Mouse (Mus musculus): ENCODE data around the gene Nol10. TPM values are rescaled to one million over a fixed set of nuclear protein-coding genes. Genes with fewer than 3 reads are reported as not detected.

Nol10 gene
- polyA plus RNA-seq, 1 experiment from 2014 or later, result 8.2 TPM

GRCm38 (mm10) chr12:17406825-17407224 is 58.6 kb downstream of the Nol10 start:
- Histone ChIP-seq H3K4me2 (replicated peaks; ENCODE audit: low read depth) (no peak overlapping the region), H3K9ac (ENCODE audit: low read length) (no peak overlapping the region), H3K27me3 (ENCODE audit: control insufficient read depth, insufficient read depth, low read length) (no peaks in the 10 kb centered on the region), H3K27ac (replicated peaks) (no peak overlapping the region), H3K36me3 (ENCODE audit: control insufficient read depth, insufficient read depth, low read length) (peaks cover 9% of the 10 kb centered on the region), H3K9me3 (ENCODE audit: control insufficient read depth, low read length) (no peaks in the 10 kb centered on the region), H3K4me3 (ENCODE audit: low read depth, low read length) (no peak overlapping the region), H3K4me1 (replicated peaks; ENCODE audit: control insufficient read depth, insufficient read depth) (no peaks in the 10 kb centered on the region)
- no peak for TF ChIP-seq EP300 (optimal IDR thresholded peaks at IDR 0.05)
- no peak for TF ChIP-seq CTCF (IDR thresholded peaks at IDR 0.05; ENCODE audit: low read depth)
- ATAC-seq (ENCODE audit: low FRiP score, low TSS enrichment) (no peak), DNase-seq (ENCODE audit: low spot score) (no peak)
- WGBS, result 96% methylated on average over 4 of the region's 4 CpGs

DNA sequence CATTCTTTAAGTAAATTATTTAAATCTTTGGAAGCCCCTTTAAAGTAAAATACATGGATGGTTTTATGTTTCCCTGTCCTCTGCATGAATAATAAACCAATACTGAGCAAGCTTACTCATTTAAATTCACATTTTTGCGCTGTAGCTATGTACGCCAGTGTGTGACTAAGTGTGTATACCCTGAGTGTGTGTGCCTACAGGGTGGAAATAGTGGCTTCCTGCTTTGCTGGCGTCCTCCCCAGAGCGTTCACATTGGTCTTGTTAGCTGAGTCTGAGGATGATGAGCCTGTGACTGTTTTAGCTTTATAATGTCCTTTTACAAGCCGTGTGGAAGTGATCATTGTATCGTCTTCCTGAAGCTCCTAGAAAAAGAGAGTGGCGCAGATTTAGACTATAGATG is 60.1 kb downstream of the Nol10 start:
- Histone ChIP-seq H3K36me3 (ENCODE audit: control insufficient read depth, insufficient read depth, low read length) (peaks cover 11% of the 10 kb centered on the region), H3K27me3 (ENCODE audit: control insufficient read depth, insufficient read depth, low read length) (no peaks in the 10 kb centered on the region), H3K9me3 (ENCODE audit: control insufficient read depth, low read length) (no peaks in the 10 kb centered on the region), H3K4me2 (replicated peaks; ENCODE audit: low read depth) (no peak overlapping the region), H3K9ac (ENCODE audit: low read length) (no peak overlapping the region), H3K4me1 (replicated peaks; ENCODE audit: control insufficient read depth, insufficient read depth) (no peaks in the 10 kb centered on the region), H3K4me3 (ENCODE audit: low read depth, low read length) (no peak overlapping the region), H3K27ac (replicated peaks) (no peak overlapping the region)
- ATAC-seq (ENCODE audit: low FRiP score, low TSS enrichment), result no peak
- 92% methylated on average over 7 of the region's 7 CpGs for WGBS
- no peak for TF ChIP-seq EP300 (optimal IDR thresholded peaks at IDR 0.05)
- no peak for TF ChIP-seq CTCF (IDR thresholded peaks at IDR 0.05; ENCODE audit: low read depth)
- no peak for DNase-seq (ENCODE audit: low spot score)

DNA sequence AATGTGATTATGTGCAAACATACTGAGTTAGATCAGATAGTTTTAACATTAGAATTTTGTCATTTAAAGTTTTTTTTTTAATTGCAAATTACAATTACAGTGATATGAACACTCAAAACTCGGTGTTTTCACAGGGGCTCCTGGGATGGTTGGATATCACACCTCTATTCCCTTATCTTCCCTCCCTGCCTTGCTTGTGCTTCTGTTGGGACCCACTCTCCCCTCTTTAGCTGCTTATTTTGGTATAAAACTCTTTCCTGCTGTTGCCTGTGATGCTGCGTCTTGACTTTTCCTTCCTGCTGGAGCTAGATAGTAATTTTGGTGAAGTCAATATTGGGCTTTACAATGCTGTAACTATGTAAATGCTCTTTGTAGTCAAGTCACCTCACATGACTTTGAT is 63.0 kb downstream of the Nol10 start:
- Histone ChIP-seq H3K9me3 (ENCODE audit: control insufficient read depth, low read length) (no peaks in the 10 kb centered on the region), H3K27ac (replicated peaks) (no peak overlapping the region), H3K9ac (ENCODE audit: low read length) (no peak overlapping the region), H3K27me3 (ENCODE audit: control insufficient read depth, insufficient read depth, low read length) (no peaks in the 10 kb centered on the region), H3K4me1 (replicated peaks; ENCODE audit: control insufficient read depth, insufficient read depth) (no peaks in the 10 kb centered on the region), H3K4me2 (replicated peaks; ENCODE audit: low read depth) (no peak overlapping the region), H3K4me3 (ENCODE audit: low read depth, low read length) (no peak overlapping the region), H3K36me3 (ENCODE audit: control insufficient read depth, insufficient read depth, low read length) (peaks cover 7% of the 10 kb centered on the region)
- ATAC-seq (ENCODE audit: low FRiP score, low TSS enrichment), result no peak
- no peak for TF ChIP-seq CTCF (IDR thresholded peaks at IDR 0.05; ENCODE audit: low read depth)
- no peak for TF ChIP-seq EP300 (optimal IDR thresholded peaks at IDR 0.05)
- DNase-seq (ENCODE audit: low spot score), result no peak
- WGBS, result 89% methylated on average over 2 of the region's 2 CpGs

GRCm38 (mm10) chr12:17411797-17412526 is 63.7 kb downstream of the Nol10 start:
- Histone ChIP-seq H3K4me3 (ENCODE audit: low read depth, low read length) (no peak overlapping the region), H3K9ac (ENCODE audit: low read length) (no peak overlapping the region), H3K27ac (replicated peaks) (no peak overlapping the region), H3K36me3 (ENCODE audit: control insufficient read depth, insufficient read depth, low read length) (peaks cover 12% of the 10 kb centered on the region), H3K4me2 (replicated peaks; ENCODE audit: low read depth) (no peak overlapping the region), H3K9me3 (ENCODE audit: control insufficient read depth, low read length) (no peaks in the 10 kb centered on the region), H3K4me1 (replicated peaks; ENCODE audit: control insufficient read depth, insufficient read depth) (no peaks in the 10 kb centered on the region), H3K27me3 (ENCODE audit: control insufficient read depth, insufficient read depth, low read length) (no peaks in the 10 kb centered on the region)
- ATAC-seq (ENCODE audit: low FRiP score, low TSS enrichment) (no peak), DNase-seq (ENCODE audit: low spot score) (no peak)
- TF ChIP-seq CTCF (IDR thresholded peaks at IDR 0.05; ENCODE audit: low read depth) (no peak), EP300 (optimal IDR thresholded peaks at IDR 0.05) (no peak)
- 65% methylated on average over 12 of the region's 12 CpGs for WGBS

DNA sequence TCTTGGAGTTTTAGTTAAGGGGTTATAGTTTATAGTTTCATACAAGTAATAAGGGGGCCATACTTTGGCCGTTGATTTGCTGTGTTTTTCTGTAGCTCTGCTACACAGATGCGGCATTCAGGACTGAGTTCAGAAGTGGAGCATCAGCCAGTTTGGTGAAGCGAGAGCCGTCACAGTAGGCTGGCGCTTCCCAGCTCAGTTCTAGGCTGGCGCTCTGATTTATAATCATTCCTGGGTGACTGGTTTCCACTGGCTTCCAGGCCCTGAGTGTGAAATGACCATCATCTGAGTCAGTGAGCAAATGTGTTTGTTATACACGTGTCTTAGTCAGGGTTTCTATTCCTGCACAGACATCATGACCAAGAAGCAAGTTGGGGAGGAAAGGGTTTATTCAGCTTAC is 66.5 kb downstream of the Nol10 start:
- H3K4me2 ChIP-seq (replicated peaks; ENCODE audit: low read depth), result no peak overlapping the region
- peaks cover 12% of the 10 kb centered on the region; the same call in 1 of the 2 replicates for H3K36me3 ChIP-seq (ENCODE audit: control insufficient read depth, insufficient read depth, low read length)
- WGBS, result 90% methylated on average over 7 of the region's 7 CpGs
- ATAC-seq (ENCODE audit: low FRiP score, low TSS enrichment), result no peak
- no peak overlapping the region for H3K27ac ChIP-seq (replicated peaks)
- no peak for DNase-seq (ENCODE audit: low spot score)
- H3K4me1 ChIP-seq (replicated peaks; ENCODE audit: control insufficient read depth, insufficient read depth), result no peaks in the 10 kb centered on the region
- H3K4me3 ChIP-seq (ENCODE audit: low read depth, low read length), result no peak overlapping the region
- no peak overlapping the region for H3K9ac ChIP-seq (ENCODE audit: low read length)
- TF ChIP-seq CTCF (IDR thresholded peaks at IDR 0.05; ENCODE audit: low read depth), result no peak
- TF ChIP-seq EP300 (optimal IDR thresholded peaks at IDR 0.05), result no peak
- no peaks in the 10 kb centered on the region for H3K27me3 ChIP-seq (ENCODE audit: control insufficient read depth, insufficient read depth, low read length)
- no peaks in the 10 kb centered on the region for H3K9me3 ChIP-seq (ENCODE audit: control insufficient read depth, low read length)

DNA sequence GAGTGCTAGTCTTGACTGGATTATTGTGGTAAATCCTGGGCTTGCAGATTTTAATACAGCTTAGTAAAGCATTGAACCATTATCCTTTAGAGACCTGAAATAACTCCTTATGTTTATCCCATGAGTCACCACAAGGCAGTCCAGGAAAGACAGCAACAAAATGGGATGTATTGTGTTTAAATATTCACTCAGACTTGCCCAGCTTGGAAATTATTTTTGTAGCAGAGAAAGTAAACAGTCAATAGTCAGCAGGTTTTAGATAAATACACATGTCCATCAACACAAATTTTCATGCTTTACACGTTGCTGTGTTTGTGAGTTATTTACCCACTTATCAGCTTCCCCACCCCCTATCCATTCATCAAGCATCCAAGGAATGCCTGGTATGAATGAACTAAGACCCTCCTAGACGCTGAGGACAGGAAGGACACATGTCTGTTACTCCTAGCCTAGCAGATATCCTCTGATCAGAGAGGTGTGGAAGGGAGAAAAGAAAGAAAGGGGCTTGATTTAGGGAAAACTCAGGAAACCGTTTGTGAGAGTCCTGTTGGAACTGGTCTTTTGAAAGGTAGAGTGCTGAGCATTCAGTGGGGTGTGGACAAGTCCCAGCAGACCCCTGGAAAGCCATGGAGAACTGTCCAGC is 72.0 kb downstream of the Nol10 start:
- TF ChIP-seq EP300 (optimal IDR thresholded peaks at IDR 0.05) (no peak), CTCF (IDR thresholded peaks at IDR 0.05; ENCODE audit: low read depth) (no peak)
- H3K4me2 ChIP-seq (replicated peaks; ENCODE audit: low read depth), result no peak overlapping the region
- H3K9me3 ChIP-seq (ENCODE audit: control insufficient read depth, low read length), result no peaks in the 10 kb centered on the region
- no peak overlapping the region for H3K4me3 ChIP-seq (ENCODE audit: low read depth, low read length)
- no peak for ATAC-seq (ENCODE audit: low FRiP score, low TSS enrichment)
- no peak overlapping the region for H3K27ac ChIP-seq (replicated peaks)
- no peak for DNase-seq (ENCODE audit: low spot score)
- no peak overlapping the region for H3K9ac ChIP-seq (ENCODE audit: low read length)
- 15% methylated on average over 3 of the region's 3 CpGs for WGBS
- H3K4me1 ChIP-seq (replicated peaks; ENCODE audit: control insufficient read depth, insufficient read depth), result no peaks in the 10 kb centered on the region
- H3K27me3 ChIP-seq (ENCODE audit: control insufficient read depth, insufficient read depth, low read length), result no peaks in the 10 kb centered on the region
- peaks cover 13% of the 10 kb centered on the region; the same call in 1 of the 2 replicates for H3K36me3 ChIP-seq (ENCODE audit: control insufficient read depth, insufficient read depth, low read length)

All from stomach, postnatal 0 days (tissue).